Mouse (Mus musculus) hindbrain, embryonic 16.5 days (tissue): ENCODE results near the gene Abcg4. TPM values are rescaled to one million over a fixed set of nuclear protein-coding genes. Genes with fewer than 3 reads are reported as not detected.
"Not testable (repeated sequence)": the region's sequence is repeated elsewhere in the genome, so short reads cannot be mapped to it uniquely, and the experiment has no call there.

Experiments used
- ATAC-seq: fragments of 200-750 bp; cut with Nextera tagmentation; 2 replicates; pipeline ENCODE4 v1.8.0; 2017; ENCODE audit warnings: moderate TSS enrichment, moderate library complexity
- H3K27ac ChIP-seq: fragments of 300-500 bp; sonication (generic); 2 replicates; pipeline ENCODE4 v1.5.1; 2014; ENCODE audit warnings: low read depth, mild to moderate bottlenecking, control low read depth, low read length, moderate library complexity
- H3K27me3 ChIP-seq: fragments of 300-500 bp; sonication (generic); replicated peaks from 2 replicates; pipeline ENCODE4 v1.6.1; 2014; ENCODE audit warnings: low read length; ENCODE audit not compliant: control insufficient read depth, insufficient read depth
- H3K36me3 ChIP-seq: fragments of 300-500 bp; sonication (generic); 2 replicates; pipeline ENCODE4 v1.6.1; 2014; ENCODE audit warnings: mild to moderate bottlenecking, low read length, moderate library complexity, mixed read lengths; ENCODE audit not compliant: control insufficient read depth, insufficient read depth
- H3K4me1 ChIP-seq: fragments of 300-500 bp; sonication (generic); 2 replicates; pipeline ENCODE4 v1.6.1; 2014; ENCODE audit warnings: low read depth, low read length; ENCODE audit not compliant: control insufficient read depth, insufficient read depth
- H3K4me2 ChIP-seq: fragments of 300-500 bp; sonication (generic); 2 replicates; pipeline ENCODE4 v1.6.1; 2014; ENCODE audit warnings: mild to moderate bottlenecking, low read length, control low read depth, moderate library complexity
- H3K4me3 ChIP-seq: fragments of 300-500 bp; sonication (generic); 2 replicates; pipeline ENCODE4 v1.5.1; 2014; ENCODE audit warnings: mild to moderate bottlenecking, low read length, control low read depth, moderate library complexity
- H3K9ac ChIP-seq: fragments of 300-500 bp; sonication (generic); 2 replicates; pipeline ENCODE4 v1.6.1; 2014; ENCODE audit warnings: low read depth, mild to moderate bottlenecking, control low read depth, low read length, moderate library complexity
- H3K9me3 ChIP-seq: fragments of 300-500 bp; sonication (generic); 2 replicates; pipeline ENCODE4 v1.6.1; 2014; ENCODE audit warnings: mild to moderate bottlenecking, low read length, moderate library complexity; ENCODE audit not compliant: control insufficient read depth
- whole genome bisulfite sequencing: fragments of 180-500 bp; shearing (Covaris S2); extraction: QIAGEN DNeasy Blood & Tissue Kit; methylation state at CpG from one replicate; pipeline ENCODE4 v1.1.7; 2014; 5-methylcytosine and 5-hydroxymethylcytosine counted together
- polyA plus RNA-seq: library from polyadenylated mRNA; unstranded; fragments of >200 nt; fragmentation: Nextera tagmentation; extraction: Ambion mirVana; gene quantifications from 2 replicates; pipeline ENCODE4 v1.2.1, GENCODE M21; 2015

The Abcg4 gene
- polyA plus RNA-seq, 1 experiment from 2014 or later = 33.7 TPM

DNA sequence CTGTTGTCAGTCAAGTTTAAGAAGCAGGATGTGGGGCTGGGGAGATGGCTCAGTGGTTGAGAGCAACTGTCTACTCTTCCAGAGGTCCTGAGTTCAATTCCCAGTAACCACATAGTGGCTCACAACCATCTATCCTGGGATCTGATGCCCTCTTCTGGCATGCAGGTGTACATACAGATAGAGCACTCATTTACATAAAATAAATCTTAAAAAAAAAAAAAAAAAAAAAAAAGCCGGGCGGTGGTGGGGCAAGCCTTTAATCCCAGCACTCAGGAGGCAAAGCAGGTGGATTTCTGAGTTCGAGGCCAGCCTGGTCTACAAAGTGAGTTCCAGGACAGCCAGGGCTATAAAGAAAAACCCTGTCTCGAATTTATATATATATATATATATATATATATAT lies 35.2 kb upstream of the Abcg4 start:
- H3K9me3 ChIP-seq, ATAC-seq, H3K9ac ChIP-seq, H3K27me3 ChIP-seq, H3K27ac ChIP-seq, H3K4me3 ChIP-seq, H3K36me3 ChIP-seq, H3K4me2 ChIP-seq: not testable (repeated sequence)
- 83% methylated on average over 4 of the region's 4 CpGs for WGBS
- H3K4me1 ChIP-seq = peaks cover 22% of the 10 kb centered on the region

DNA sequence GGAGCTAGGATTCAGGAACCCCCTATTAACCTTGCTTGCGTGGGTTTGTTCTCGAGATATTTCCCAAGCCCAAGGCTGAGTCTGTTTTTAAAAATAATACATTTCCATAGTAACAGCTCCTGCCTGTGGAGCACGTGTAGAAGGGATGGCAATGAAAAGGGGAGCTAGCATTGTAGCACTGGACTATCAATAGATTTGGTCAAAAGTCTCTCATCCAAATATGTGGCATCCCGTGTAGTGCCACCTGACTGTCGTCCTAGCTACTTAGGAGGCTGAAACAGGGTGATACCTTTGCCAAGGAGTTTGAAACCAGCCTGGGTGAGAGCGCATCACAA lies 32.4 kb upstream of the Abcg4 start:
- 0 out of 2 replicates have a peak, but pooled peaks have one; percentile 6 for ATAC-seq
- Histone ChIP-seq H3K27ac (peak overlapping the region; percentile 70), H3K4me3 (peak overlapping the region; percentile 98), H3K9me3 (no peaks in the 10 kb centered on the region), H3K4me1 (peaks cover 26% of the 10 kb centered on the region), H3K9ac (peak overlapping the region; percentile 59), H3K4me2 (peak overlapping the region; percentile 90), H3K27me3 (no peaks in the 10 kb centered on the region), H3K36me3 (peaks cover 2% of the 10 kb centered on the region; the same call in 1 of the 2 replicates)
- WGBS = 18% methylated on average over 6 of the region's 6 CpGs

DNA sequence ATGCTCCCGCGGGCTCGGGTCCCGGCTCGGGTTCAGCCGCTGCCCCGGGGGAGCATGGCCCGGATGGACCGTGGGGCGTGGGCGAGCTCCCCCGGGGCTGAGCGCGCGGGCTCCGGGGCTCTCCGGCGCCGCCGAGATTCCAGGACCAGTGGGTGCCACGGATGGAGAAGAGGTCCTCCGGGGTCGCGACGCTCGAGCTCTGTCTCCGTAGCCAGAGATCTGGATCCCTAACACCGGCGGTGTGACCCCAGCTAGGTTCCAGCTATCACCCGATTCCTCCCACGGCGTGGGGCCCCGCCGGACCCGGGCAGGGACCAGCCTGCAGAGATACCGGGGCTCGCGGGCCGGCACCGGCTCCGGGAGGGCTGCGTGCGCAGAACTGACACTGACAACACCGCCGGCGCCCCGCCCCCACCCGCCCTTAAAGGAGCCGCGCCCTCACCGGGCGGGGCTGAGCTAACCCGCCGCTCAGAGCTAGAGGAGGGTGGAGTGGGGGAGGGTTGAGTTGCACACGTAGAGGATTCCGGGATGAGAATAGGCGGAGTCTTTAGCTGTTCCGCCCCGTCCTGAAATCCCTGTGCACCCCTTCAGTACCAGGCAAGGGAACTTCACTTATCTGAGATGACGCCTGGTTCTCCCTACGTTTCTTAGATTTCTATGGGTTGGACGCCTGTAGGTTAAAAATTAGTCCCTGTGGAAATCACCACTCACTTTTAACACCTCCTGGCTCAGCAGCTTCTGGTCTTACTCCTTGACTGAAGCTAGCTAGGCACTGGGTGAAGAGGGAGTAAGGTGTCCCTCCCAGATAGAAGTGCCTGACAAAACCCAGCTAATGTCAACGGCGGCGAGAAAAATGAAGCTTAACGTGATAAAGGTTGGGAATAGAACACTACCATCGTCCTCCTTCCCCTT lies 31.7 kb upstream of the Abcg4 start, which contains the start of gene C2cd2l:
C2cd2l (minus strand) TSS at position 399 of the 912 bp plus-strand sequence.
- Histone ChIP-seq H3K27me3 (no peaks in the 10 kb centered on the region), H3K36me3 (peaks cover 4% of the 10 kb centered on the region), H3K4me2 (peak within 1 kb of the TSS; percentile 90), H3K27ac (peak within 1 kb of the TSS; percentile 81), H3K4me1 (peaks cover 23% of the 10 kb centered on the region), H3K9me3 (no peaks in the 10 kb centered on the region), H3K4me3 (peak within 1 kb of the TSS; percentile 98), H3K9ac (peak within 1 kb of the TSS; percentile 97)
- ATAC-seq = peak; percentile 99
- WGBS = under 1% methylated on average over 64 of the region's 67 CpGs

GRCm38 (mm10) chr9:44319105-44319886 lies 30.9 kb upstream of the Abcg4 start:
- no peaks in the 10 kb centered on the region for H3K27me3 ChIP-seq
- H3K9me3 ChIP-seq = no peaks in the 10 kb centered on the region
- peak overlapping the region; percentile 98 for H3K4me3 ChIP-seq
- 2% methylated on average over 31 of the region's 37 CpGs for WGBS
- ATAC-seq = no peak; the same call in 1 of the 2 replicates
- H3K36me3 ChIP-seq = peaks cover 11% of the 10 kb centered on the region
- peak overlapping the region; percentile 90 for H3K4me2 ChIP-seq
- peaks cover 23% of the 10 kb centered on the region for H3K4me1 ChIP-seq
- H3K9ac ChIP-seq = peak overlapping the region; percentile 97
- H3K27ac ChIP-seq = peak overlapping the region; percentile 81

DNA sequence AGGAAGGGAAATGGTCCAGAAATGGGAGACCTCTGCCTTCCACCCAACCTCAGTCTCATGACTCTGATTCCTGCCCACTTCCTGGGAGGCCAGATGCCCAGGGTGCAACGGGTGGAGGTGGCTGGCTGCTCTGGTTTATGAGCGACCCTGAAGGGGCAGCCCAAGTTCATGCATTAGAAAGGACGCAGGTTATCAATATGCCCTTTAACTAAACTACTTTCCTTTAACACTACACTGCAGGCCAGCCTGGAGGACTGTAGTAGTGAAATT lies 30.3 kb upstream of the Abcg4 start:
- H3K27ac ChIP-seq = no peak overlapping the region
- H3K36me3 ChIP-seq = peaks cover 11% of the 10 kb centered on the region
- no peaks in the 10 kb centered on the region for H3K27me3 ChIP-seq
- peak overlapping the region; percentile 97 for H3K9ac ChIP-seq
- peak overlapping the region; percentile 90 for H3K4me2 ChIP-seq
- ATAC-seq = no peak
- 31% methylated on average over 3 of the region's 3 CpGs for WGBS
- H3K4me3 ChIP-seq = peak overlapping the region; percentile 98
- no peaks in the 10 kb centered on the region for H3K9me3 ChIP-seq
- H3K4me1 ChIP-seq = peaks cover 23% of the 10 kb centered on the region

DNA sequence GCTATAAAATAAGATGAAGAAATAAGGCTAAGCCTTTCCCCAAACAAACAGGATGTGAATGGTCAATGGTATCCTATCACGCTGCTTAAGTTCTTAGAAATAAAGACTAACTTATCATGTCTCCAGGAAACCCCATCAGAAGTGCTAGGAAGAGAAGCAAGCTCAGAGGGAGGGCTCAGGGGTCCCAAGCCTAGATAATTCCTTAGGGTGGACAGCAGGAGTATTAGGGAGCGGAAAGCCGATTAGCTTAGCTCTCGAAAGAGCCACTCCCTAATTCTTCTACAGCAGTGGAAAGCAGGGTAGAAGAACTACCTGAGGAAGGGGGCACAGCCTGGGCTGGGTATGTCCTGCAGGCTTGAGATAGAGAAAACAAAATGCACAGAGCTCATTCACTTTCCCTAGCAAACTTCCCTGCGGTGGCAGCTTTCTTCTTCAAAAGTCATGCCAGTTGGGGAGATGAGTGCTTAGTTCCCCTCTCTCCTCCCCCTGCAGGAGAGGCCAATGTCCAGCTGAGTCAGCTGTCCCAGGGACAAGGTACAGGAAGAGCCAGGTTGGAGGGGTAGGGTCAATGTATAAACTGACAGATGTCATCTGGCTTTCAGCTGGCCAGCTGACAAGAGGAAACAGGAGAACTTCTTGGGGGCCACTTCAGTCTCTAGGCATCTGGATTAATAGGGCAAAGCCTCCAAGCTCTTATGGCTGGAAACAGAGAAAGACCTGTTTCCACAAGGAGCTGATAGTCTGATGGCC lies 29.8 kb upstream of the Abcg4 start:
- Histone ChIP-seq H3K4me2 (peak overlapping the region; percentile 90), H3K36me3 (peaks cover 14% of the 10 kb centered on the region), H3K9me3 (no peaks in the 10 kb centered on the region), H3K27ac (no peak overlapping the region), H3K4me1 (peaks cover 23% of the 10 kb centered on the region), H3K4me3 (peak overlapping the region; percentile 98), H3K9ac (peak overlapping the region; percentile 97), H3K27me3 (no peaks in the 10 kb centered on the region)
- 68% methylated on average over 5 of the region's 5 CpGs for WGBS
- ATAC-seq = no peak

GRCm38 (mm10) chr9:44317452-44317851 lies 29.0 kb upstream of the Abcg4 start:
- 69% methylated on average over 4 of the region's 4 CpGs for WGBS
- Histone ChIP-seq H3K27ac (no peak overlapping the region), H3K9me3 (no peaks in the 10 kb centered on the region), H3K36me3 (peaks cover 14% of the 10 kb centered on the region), H3K27me3 (no peaks in the 10 kb centered on the region), H3K4me2 (peak overlapping the region; percentile 11), H3K9ac (no peak overlapping the region), H3K4me3 (no peak overlapping the region), H3K4me1 (peaks cover 23% of the 10 kb centered on the region)
- no peak for ATAC-seq

- Histone ChIP-seq H3K36me3 (peaks cover 14% of the 10 kb centered on the region), H3K27ac (no peak overlapping the region), H3K27me3 (no peaks in the 10 kb centered on the region), H3K4me3 (no peak overlapping the region), H3K9ac (no peak overlapping the region), H3K9me3 (no peaks in the 10 kb centered on the region), H3K4me2 (no peak overlapping the region), H3K4me1 (peaks cover 19% of the 10 kb centered on the region)
- WGBS = 96% methylated on average over 18 of the region's 18 CpGs
- ATAC-seq = no peak
These were observed 26.5 kb upstream of the Abcg4 start for GRCm38 (mm10) chr9:44314910-44315309.

DNA sequence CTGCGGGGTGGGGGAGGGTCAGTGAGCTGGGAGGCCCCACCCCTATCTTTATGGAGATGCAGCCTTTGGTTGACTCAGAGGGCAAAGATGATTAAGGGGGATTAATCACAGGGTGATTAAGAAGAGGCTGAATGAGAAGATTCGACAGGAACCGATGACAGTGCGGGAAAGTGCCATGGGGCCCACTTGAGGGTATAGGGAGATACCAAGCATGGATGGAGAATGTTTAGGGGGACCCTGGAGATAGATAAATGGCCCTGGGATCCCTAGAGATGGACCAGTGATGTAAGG lies 25.8 kb upstream of the Abcg4 start:
- Histone ChIP-seq H3K4me2 (no peak overlapping the region), H3K9ac (no peak overlapping the region), H3K27me3 (no peaks in the 10 kb centered on the region), H3K36me3 (peaks cover 14% of the 10 kb centered on the region), H3K27ac (no peak overlapping the region), H3K4me1 (peaks cover 19% of the 10 kb centered on the region), H3K9me3 (no peaks in the 10 kb centered on the region), H3K4me3 (no peak overlapping the region)
- WGBS = 60% methylated on average over 4 of the region's 4 CpGs
- ATAC-seq = no peak
